Mouse (Mus musculus) MEL-GATA-1-ER (cell line): ENCODE data around the gene G6pc.
A peak's percentile ranks its signal among the peaks of the same experiment; 100 is the strongest.
"Not testable (repeated sequence)": the region's sequence is repeated elsewhere in the genome, so short reads cannot be mapped to it uniquely, and the experiment has no call there.

Experiments used
- DNase-seq: peaks from one replicate; pipeline ENCODE4 v3.0.0-alpha.2; 2012; ENCODE audit warnings: low read depth; ENCODE audit errors: extremely low read depth

The G6pc gene

DNA sequence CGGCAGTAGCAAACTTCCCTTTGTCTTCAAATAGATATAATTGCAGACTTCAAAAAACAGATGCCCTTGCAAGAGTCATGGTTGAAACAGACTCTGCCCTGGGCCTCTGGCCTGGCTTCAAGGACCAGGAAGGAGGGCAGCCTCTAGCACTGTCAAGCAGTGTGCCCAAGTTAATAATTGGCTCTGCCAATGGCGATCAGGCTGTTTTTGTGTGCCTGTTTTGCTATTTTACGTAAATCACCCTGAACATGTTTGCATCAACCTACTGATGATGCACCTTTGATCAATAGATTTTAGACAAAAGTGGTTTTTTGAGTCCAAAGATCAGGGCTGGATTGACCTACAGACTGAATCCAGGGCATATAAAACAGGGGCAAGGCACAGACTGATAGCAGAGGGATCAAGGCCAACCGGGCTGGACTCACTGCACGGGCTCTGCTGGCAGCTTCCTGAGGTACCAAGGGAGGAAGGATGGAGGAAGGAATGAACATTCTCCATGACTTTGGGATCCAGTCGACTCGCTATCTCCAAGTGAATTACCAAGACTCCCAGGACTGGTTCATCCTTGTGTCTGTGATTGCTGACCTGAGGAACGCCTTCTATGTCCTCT, at the start of gene G6pc:
TSS of gene G6pc (plus strand) at position 236 of the 610 bp plus-strand sequence.
- DNase-seq: no peak

DNA sequence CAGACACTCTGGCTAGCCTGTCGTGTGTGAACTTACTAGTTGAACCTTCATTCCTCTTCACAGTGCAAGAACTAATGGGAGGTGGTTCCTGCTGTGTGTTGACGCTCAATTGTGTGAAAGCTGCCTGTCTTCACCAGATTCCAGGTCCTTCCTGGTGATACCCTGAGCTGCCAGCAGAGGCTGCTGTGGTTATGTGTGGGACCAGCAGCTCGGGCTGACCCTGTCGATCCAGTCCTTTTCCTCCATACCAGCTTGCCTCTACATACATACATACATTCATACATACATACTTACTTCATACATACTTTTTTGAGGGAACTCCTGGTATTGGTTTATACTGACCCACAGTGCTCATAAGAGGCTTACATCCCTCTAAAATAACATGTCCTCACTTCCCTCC, 43.8 kb upstream of the G6pc start:
- no peak for DNase-seq

DNA sequence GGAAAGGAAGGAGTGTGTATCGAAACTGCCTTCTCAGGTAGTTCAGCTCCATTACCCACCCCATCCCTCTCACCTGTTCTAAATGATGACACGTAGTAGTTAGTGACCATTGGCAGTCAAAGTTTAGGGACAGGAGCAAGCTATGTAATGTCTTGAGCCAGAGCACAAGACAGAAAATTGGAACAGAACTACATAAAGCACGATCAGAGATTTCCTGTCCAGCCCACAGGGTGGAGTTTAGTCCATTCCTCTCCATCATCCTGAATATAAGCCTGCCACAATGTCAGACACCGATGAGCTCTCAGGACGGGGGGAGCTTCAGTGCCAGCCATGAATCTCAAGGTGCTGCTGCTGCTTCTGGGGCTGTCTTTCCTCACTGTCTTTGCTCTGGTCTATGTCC, 42.6 kb upstream of the G6pc start, which contains the start of gene Aoc2:
TSS of gene Aoc2 (plus strand) at position 301 of the 400 bp plus-strand sequence.
- no peak for DNase-seq

DNA sequence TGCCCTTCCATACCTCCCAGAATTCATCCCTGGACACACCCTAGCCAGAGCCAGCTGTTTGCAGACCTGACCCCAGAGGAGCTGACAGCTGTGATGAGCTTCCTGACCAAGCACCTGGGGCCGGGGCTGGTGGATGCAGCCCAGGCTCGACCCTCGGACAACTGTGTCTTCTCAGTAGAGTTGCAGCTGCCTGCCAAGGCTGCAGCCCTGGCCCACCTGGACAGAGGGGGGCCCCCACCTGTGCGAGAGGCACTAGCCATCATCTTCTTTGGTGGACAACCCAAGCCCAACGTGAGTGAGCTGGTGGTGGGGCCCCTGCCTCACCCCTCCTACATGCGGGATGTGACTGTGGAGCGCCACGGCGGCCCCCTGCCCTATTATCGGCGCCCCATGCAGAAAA, 42.2 kb upstream of the G6pc start:
- not testable (repeated sequence) for DNase-seq

DNA sequence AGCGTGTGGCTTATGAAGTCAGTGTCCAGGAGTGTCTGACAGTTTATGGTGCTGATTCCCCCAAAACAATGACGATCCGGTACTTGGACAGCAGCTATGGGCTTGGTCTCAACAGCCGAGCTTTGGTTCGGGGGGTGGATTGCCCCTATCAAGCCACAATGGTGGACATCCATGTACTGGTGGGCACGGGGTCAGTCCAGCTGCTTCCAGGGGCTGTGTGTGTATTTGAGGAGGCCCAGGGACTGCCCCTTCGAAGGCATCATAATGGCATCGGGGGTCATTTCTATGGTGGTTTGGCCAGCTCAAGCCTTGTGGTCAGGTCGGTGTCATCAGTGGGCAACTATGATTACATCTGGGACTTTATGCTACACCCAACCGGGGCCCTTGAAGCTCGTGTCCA, 41.2 kb upstream of the G6pc start:
- DNase-seq: no peak

DNA sequence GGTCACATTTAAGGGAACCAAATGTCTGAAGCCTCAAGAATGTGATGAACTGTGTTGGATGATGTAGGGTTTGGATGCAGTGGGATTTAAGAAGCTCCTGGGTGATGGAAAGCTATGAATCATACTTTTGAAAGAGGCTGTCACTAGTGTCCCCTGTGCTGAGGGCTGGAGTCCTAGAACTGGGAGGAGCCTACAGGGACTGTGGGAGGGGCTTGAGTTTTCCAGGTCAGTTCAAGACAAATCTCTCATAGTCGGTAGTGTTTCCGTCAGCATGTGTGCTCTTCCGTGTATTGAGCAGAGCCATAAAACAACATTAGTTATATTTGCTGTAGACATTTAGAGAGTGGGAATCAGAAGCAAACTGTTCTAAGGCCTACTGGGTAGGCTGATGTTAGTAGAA, 40.0 kb upstream of the G6pc start:
- no peak for DNase-seq

DNA sequence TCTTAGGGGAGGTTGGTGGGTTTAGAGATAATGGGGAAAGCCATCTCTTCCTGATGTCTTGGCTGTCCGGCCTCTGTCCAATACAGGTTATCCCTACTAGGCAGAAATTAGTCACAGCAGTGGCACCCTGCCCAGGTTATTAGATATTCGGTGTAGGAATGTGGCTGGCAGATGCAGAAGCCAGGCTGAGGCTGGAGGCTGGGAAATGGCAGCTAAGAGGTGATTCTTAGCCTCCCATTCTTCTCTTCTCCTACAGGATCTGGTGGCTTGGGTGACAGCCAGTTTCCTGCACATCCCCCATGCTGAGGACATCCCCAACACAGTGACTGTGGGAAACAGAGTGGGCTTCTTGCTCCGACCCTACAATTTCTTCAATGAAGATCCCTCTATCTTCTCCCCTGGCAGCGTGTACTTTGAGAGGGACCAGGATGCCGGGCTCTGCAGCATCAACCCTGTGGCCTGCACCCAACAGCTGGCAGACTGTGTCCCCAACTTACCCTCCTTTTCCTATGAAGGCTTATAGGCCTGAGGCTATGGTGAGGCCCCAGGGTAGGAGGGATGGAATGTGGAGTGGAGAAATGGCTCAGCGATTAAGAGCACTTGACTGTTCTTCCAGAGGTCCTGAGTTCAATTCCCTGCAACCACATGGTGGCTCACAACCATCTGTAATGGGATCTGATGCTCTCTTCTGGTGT, 38.3 kb upstream of the G6pc start:
- no peak for DNase-seq

DNA sequence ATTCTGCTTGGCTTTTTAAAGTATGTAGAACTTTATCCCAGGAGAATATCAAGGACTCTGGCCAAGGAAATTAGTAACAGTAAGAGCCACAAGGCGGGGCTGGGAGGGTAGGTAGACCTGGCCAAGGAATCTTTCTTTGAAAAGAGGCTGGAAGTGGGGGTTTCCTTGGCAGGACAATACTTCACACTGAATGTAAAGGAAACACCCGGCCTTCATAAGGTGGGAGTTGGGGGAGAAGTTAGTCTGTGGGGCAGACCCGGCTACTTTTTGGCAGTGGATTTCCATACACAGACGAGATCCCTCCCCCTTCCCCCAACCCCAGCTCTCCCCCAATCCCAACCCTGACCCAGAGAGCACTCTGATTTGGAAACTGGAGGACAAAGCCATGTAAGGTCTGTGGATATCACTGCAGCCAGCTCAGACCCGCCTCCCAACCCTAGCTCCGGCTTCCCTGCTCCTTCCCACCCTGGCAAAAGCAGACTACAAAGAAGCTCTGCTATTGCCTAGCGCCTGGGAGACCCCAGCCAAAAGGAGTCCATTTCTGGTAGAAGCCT, 36.9 kb upstream of the G6pc start, which contains the start of gene Aoc3:
TSS of gene Aoc3 (plus strand) at position 235 of the 554 bp plus-strand sequence.
- no peak for DNase-seq

DNA sequence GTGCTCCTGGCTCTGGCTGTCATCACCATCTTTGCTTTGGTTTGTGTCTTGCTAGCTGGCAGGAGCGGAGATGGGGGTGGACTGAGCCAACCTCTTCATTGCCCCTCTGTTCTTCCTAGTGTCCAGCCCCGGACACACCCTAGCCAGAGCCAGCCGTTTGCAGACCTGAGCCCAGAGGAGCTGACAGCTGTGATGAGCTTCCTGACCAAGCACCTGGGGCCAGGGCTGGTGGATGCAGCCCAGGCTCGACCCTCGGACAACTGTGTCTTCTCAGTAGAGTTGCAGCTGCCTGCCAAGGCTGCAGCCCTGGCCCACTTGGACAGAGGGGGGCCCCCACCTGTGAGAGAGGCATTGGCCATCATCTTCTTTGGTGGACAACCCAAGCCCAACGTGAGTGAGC, 36.4 kb upstream of the G6pc start:
- not testable (repeated sequence) for DNase-seq

DNA sequence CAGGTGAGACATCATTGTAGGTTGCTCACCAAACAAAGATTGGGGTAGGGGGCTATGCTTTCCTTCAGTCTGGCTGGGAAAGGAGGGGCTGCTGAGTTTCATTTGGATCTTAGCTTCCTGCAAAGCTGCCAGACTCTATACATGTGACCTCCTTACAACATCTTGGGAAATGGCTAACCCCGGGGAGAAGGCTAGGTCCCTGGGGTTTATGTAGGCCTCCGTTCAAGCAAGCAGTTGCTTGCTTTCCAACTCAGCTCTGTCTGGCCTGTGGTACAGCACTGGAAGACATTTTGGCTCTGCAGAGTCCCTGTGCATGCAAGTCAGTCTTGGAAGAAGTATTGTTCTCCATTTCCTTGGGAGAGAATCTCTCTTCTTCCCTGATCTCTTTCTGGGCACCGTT, 34.8 kb upstream of the G6pc start:
- DNase-seq: no peak

DNA sequence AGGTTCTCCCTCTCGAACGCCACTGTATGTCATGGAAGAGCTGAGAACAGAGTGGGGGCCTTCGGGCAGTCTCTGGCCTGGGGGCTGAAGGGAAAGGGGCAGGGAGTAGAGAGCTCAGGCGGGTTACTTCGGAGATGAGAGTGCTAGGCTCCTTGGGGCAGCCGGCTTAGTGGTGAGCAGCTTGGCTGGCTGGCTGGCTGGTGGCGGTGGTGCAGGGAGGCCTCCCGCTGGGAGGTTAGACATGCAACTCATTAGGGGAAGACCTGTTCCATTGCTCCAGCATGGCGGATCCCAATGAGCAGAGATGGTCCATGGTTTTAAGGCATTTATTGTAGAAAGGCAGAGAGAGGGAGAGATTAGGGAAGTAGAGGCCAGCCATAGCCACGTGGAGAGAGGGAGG, 33.3 kb upstream of the G6pc start:
- DNase-seq: no peak

DNA sequence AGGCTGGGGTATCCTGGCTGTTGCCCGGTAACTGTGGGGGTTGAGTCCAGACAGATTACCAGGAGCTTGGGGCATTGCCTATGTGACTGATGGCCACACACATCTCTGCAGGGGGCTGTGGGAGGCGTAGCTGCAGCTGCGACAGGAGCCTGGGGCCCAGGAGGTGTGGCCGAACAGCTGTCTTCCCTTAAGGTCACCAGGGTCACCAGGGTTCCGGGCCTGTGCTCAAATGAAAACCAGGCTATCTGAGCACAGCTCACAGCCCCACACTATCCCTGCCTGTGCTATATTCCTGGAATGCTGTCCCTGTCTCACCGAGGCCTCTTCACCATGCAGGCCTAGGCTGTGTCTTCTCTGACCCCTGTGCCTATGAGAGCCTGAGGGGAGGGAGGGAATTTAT, 32.8 kb upstream of the G6pc start:
- no peak for DNase-seq

DNA sequence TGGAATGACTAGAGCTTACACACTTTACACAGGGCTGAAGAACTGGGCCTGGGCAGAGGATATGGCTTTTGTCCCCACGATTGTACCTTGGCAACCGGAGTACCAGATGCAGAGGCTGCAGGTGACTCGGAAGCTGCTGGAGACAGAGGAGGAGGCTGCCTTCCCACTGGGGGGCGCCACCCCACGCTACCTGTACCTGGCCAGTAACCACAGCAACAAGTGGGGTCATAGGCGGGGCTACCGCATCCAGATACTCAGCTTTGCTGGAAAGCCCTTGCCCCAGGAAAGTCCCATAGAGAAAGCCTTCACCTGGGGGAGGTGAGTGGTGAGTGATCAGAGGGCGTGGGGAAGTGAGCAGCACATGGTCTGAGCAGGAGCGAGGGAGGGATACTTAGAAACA, 31.7 kb upstream of the G6pc start:
- no peak for DNase-seq

DNA sequence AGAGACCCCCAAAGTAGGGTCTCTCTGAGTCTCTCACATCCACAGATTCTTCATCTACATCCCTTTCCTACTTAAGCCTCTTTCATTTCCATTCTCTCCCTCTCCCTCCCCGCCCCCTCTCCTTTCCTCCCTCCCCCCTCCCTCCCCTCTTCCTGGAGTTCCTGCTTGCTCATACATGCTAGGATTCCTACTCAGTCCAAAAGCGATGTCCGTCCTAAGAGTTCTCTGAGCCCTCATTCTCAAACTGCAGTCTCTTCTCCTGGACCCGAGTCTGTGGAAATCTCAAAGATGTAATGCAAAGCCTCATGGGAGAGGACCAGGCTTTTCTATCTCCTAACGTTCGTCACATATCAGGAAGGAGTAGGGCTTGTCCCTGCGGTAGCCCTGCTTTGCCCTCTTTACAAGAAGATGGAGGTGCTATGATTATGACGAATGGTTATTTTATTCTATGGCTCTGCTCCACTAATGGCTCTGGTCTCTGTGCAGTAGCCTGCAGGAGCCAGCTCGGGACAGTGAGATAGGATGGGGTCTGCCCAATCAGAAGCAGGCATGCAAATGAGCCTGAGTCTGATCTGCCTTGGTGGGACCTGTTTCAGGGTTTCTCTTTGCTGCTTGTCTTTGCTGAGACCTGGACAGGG, 29.1 kb upstream of the G6pc start:
- peak; percentile 74 for DNase-seq

DNA sequence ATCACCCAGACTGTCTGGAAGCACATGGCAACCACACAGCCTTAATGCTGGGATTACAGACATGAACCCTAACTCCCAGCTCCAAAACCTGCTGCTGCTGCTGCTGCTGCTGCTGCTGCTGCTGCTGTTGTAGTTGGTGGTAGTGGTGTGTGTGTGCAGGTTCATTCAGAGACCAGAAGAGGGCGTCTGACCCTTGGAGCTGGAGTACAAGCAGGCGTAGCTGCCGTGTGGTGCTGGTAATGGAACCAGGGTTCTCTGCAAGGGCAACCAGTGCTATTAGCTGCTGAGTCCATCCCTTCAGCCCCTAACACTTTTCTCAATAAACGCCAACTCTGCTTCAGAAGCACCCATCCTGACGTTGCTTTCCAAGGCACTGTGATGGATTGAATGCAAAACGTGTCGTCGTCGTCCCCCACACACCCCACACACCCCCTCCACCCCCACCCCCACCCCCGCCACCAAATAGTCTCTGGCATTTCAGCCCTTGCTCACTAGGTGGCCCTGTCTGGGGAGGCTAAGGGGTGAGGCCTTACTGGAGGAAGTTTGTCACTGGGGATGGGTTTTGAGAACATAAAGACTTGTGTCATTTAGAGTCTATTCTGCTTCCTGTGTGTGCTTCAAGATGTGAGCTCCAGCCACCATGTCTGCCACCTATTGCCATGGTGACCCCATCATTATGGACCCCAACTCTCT, 20.1 kb upstream of the G6pc start:
- no peak for DNase-seq

DNA sequence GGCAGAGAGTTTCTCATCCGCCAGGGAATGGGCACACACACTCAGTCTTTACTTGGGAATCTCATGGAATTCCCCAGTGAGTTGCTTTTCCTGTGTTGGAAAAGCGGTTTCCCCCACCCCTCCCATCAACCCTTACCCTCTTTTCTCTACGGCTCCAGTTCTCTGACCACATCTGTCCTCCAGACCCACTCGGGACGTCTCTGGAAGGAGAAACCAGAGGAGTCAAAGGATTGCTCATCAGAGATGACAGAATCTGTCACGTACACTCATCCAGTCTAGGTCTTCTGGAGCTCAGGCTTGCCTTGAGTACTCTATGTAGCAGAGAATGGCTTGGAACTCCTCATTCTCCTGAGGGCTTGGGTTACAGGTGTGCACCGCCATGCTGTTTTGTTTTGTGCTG, 18.6 kb upstream of the G6pc start:
- no peak for DNase-seq

DNA sequence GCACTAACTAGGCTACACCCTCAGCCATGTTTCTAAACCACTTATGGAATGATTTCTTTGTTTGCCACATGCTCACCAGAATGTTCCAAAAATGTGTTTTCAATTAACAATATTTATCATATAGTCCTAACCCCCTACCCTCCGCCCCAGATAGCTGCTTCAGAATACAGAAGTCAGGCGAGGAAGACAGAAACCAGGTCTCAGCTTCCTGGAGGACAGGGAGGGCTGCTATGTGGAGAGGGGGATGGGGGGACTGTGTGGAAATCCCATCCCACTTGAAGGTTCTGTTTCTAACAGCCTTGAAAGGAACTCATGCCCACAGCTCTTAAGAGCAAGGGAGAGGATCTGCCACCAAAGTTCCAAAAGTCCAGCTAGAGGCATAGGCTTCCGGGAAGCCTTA, 18.1 kb upstream of the G6pc start:
- DNase-seq: no peak

DNA sequence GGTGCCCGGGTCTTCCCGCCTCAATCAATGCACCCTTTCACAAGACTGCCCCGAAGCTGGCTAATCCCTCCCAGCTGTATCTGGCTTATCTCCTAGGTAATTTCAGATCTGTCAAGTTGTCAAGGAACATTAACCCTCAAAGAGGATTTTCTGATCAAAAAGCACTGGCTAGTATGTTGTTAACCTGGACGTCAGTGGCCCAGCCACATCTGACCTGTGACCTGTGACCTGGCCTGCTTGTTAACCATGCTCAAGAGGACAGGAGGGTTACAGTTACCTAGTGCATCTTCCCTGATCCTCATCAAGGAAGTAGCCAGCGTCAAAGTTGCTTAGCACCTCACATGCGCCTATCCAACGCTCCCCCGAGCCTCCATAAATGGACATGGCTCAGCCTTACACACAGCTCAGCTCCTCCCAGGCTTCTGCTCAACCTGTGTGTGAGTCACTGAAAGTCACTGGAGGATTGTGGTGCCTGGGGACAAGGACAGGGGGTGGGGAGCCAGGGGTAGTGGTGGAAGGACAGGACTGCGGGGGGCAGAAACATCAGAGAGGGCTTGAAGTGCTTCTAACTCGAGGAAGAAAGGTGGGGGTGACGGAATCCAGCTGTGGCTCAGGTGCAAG, 16.2 kb upstream of the G6pc start:
- no peak for DNase-seq

DNA sequence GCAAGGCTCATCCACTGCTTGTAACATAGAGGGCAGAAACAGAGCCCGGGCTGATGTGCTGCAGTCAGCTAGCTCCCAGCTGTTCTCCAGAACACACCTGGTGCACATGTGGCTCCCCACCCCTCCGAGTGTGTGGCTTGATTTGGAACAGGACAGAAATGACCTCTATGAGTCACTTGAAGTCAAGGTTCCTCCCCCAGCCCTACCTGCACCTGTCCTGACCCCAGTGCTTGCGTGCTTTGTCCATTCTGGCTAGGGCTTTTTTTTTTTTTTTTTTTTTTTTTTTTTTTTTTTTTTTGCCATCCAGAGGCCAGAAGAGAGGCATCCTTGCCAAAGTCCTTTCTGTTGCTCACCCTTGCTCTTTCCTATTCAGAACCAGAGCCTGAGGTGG, 15.6 kb upstream of the G6pc start:
- no peak for DNase-seq

DNA sequence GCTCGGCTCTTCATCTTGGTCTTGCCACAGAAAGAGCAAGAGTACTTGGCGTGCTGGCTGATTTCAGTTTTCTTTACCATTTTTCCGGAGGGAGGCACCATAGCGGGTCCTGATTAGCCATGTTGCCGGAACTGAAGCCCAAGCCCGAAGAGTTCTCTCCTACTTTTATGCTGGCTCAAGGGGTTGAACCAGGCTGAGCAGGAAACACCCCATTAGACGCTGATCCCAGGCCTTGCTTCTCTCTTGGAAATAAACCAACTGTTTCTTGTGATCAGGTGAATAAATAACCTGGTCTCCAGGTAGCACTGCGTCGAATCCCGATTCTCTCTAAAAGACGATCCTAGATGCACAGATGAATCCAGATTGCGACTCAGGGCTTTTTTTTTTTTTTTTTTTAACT, 13.9 kb upstream of the G6pc start:
- DNase-seq: no peak

DNA sequence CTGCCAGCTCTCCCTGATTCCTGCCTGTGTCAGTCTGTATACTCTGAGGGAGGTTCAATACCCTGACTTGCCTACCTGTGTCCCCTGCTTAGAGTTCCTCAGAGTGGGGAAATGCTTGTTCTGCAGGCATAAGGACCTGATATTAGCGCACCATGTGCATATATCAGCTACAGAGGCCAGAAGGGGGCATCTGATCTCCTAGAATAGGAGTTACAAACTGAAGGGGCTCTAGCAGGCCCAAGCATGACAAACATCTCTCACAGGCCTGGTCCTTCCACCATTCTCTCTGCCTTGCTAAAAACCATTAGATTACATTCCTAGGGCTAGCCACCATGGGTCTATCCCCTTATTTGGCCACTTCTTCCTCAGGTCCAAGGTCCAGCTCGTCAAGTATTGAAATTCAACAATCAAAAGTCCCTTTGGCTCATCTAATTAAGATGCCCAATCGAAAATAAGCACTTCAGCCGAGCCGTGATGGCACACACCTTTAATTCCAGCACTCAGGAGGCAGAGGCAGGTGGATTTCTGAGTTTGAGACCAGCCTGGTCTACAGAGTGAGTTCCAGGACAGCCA, 12.8 kb upstream of the G6pc start:
- DNase-seq: no peak
